9 mouse cellular contexts compared by ENCODE assay signal in the genomic region with DNA sequence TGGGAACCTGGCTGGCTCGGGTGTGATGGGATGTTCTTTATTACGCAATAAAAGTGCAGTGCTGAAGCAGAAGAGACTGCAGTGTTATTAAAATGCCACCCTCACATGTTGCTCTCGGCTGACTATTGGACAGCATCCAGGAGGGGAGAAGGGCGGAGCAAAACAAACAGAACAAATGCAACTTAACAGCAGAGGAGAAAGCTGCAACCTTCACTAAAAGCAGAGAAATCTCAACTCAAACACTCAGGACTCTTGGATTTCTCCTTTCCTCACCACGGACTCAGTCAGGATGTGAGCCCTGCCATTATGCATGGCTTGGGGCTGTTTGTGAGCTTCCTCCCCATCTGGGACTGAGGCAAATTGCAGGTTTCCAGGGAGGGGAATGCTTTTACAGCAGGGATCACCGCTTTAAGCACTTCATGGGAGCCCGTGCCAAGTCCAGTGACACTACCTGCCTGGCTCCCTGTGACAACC.
DNase-seq lines count a peak whose midpoint lies in the region; ATAC-seq and TF ChIP-seq lines count a peak whose summit lies in the region.
"Had no signal": no experiment of that assay in that cellular context is flagged by ENCODE, and none has a peak within 500 bp of the region (broad histone marks: within the 10 kb centered on the region; RNA-seq: fewer than 3 reads in every experiment).

No protein-coding gene starts in this region.

- H3K4me2 ChIP-seq in kidney, embryonic 14.5 days (replicated peaks; ENCODE audit: low read depth, low read length) = peak overlapping the region; percentile 32
- peak overlapping the region; percentile 4 for H3K4me2 ChIP-seq in myocyte (ENCODE audit: low read depth)

- H3K27ac ChIP-seq in kidney, embryonic 14.5 days (ENCODE audit: low read depth, low read length) = no peak overlapping the region
- H3K27ac ChIP-seq: macrophage had no signal

- peak overlapping the region; percentile 13; the same call in 1 of the 2 replicates for H3K4me3 ChIP-seq in kidney, embryonic 14.5 days (ENCODE audit: low read length)
- no peak overlapping the region for H3K4me3 ChIP-seq in myocyte

- H3K79me2 ChIP-seq in myocyte (ENCODE audit: control insufficient read depth, insufficient read depth) = no peaks in the 10 kb centered on the region

- no peaks in the 10 kb centered on the region for H3K9me3 ChIP-seq in kidney, embryonic 14.5 days (ENCODE audit: control insufficient read depth, low read length)

- DNase-seq in lung, postnatal 36 days = peak; percentile 15
- DNase-seq in lung, postnatal 25 days (ENCODE audit: low spot score) = no peak
- DNase-seq in cerebellum, adult 11-12 months = peak; percentile 12
- no peak for DNase-seq in frontal cortex, postnatal 25 days (ENCODE audit: low spot score in 2 of 2)
- no peak for DNase-seq in left cerebral cortex, postnatal 25 days (ENCODE audit: low spot score in 2 of 2)

- no peak overlapping the region for H3ac ChIP-seq in myocyte (ENCODE audit: control insufficient read depth, insufficient read length)

- no peaks in the 10 kb centered on the region for H3K27me3 ChIP-seq in kidney, embryonic 14.5 days (ENCODE audit: control insufficient read depth, insufficient read depth, low read length)
- no peaks in the 10 kb centered on the region for H3K27me3 ChIP-seq in myocyte (ENCODE audit: control insufficient read depth, insufficient read depth, insufficient read length)

- no peak for TF ChIP-seq POLR2A in myocyte (IDR thresholded peaks at IDR 0.05; ENCODE audit: insufficient read length, low read depth)

- intact Hi-C loops in left cerebral cortex, postnatal 25 days (cut with DNase I) = no loop called here

- 16% methylated on average over 7 of the region's 7 CpGs for WGBS in kidney, embryonic 14.5 days

- no peaks in the 10 kb centered on the region; the same call in 1 of the 2 replicates for H3K4me1 ChIP-seq in kidney, embryonic 14.5 days (ENCODE audit: control insufficient read depth, insufficient read depth, low read length)

- peak; percentile 60; the same call in 1 of the 2 replicates for ATAC-seq in erythroid progenitor cell, adult 5-6 weeks (replicated peaks; ENCODE audit: low FRiP score, poor library complexity, severe bottlenecking)
- no peak for ATAC-seq in kidney, embryonic 14.5 days (ENCODE audit: low FRiP score, low TSS enrichment)

- 0 out of 2 replicates have a peak overlapping the region, but pooled peaks have one; percentile 35 for H3K9ac ChIP-seq in kidney, embryonic 14.5 days (ENCODE audit: low read depth, low read length)

- H3K36me3 ChIP-seq in kidney, embryonic 14.5 days (ENCODE audit: control insufficient read depth, insufficient read depth, low read length) = no peaks in the 10 kb centered on the region
- H3K36me3 ChIP-seq in myocyte (ENCODE audit: control insufficient read depth, insufficient read depth) = no peaks in the 10 kb centered on the region

TF ChIP-seq in myocyte, 11 proteins besides CTCF, POLR2A, EP300 and RAD21:
- no peak for TF ChIP-seq MYOD1 (IDR thresholded peaks at IDR 0.05; ENCODE audit: control insufficient read depth in 1 of 3, insufficient read length in 2 of 3, low read depth in 2 of 3)
- no peak for TF ChIP-seq TCF3 (IDR thresholded peaks at IDR 0.05; ENCODE audit: insufficient read length, low read depth)
- TF ChIP-seq CEBPB (IDR thresholded peaks at IDR 0.05; ENCODE audit: insufficient read depth, poor library complexity, severe bottlenecking) = peak; percentile 53; the same call in 1 of the 2 replicates

Comparison
In these comparisons a context has a peak if more than half of its experiments do, and no peak if none do; other contexts are left out.
1. DNase-seq: peak in lung, postnatal 36 days (single experiment) and cerebellum, adult 11-12 months (single experiment); none in lung, postnatal 25 days (single experiment), frontal cortex, postnatal 25 days (0 of 2) and left cerebral cortex, postnatal 25 days (0 of 2).